Mouse (Mus musculus) left cerebral cortex, postnatal 10 days (tissue): Measurements from ENCODE around the gene Zfp652. TPM values are rescaled to one million over a fixed set of nuclear protein-coding genes. Genes with fewer than 3 reads are reported as not detected.
A peak's percentile ranks its signal among the peaks of the same experiment; 100 is the strongest.

Experiments used
- DNase-seq, 2 experiments: peaks; one replicate each; pipeline ENCODE4 v3.0.0; 2021 to 2022; ENCODE audit warnings: low spot score in 2 of 2, mixed read lengths in 1 of 2; ENCODE audit errors: extremely low spot score in 1 of 2
- intact Hi-C: fragments of 180-260 bp; cut with DNase I; formaldehyde crosslinking; loops from one replicate; pipeline ENCODE4 v1.15.1; 2025
- total RNA-seq, 2 experiments: library from RNA; stranded (reverse); gene quantifications; 2 replicates each; pipeline ENCODE4 v1.2.3; 2021

Gene Zfp652
- total RNA-seq, 2 experiments from 2014 or later: 39.9 to 40.8 TPM

DNA sequence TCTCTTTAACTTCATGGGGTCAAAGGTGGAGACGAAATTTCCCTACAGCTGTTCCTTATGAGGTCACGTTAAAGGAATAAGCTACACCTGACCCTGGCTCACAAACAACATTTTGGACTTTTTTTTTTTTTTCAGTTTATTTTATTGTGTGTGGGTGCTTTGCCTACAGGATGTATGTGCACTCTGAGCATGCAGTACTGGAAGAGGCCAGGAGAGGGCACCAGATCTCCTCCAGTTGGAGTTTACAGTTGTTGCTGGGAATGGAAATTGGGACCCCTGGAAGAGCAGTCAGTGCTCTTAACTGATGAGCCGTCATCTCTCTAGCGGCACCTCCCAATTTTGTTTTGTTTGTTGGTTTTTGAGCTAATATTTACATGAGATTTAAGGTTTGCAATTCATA, 73.2 kb downstream of the Zfp652 start:
- DNase-seq: no peak
- intact Hi-C loops: no loop called here

DNA sequence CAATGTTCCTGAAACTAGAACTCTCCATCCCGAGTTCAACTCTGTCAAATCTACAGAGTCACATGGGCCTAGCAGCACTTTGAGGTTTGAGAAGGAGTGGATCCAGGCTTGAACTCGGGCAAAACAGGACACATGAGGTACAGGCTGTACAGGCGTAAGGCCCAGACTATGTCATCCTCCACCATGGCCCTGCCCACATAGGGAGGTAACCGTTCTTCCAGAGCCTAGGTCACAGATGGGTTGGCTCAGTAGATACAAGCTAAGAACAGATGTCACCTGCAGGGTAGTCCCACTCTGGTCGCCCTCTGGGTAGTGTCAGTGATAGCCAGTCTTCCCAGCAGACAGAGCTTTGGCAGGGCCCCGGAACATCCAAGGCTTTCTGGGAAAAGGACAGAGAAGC, 74.0 kb downstream of the Zfp652 start:
- DNase-seq: no peak
- intact Hi-C loops: no loop called here

DNA sequence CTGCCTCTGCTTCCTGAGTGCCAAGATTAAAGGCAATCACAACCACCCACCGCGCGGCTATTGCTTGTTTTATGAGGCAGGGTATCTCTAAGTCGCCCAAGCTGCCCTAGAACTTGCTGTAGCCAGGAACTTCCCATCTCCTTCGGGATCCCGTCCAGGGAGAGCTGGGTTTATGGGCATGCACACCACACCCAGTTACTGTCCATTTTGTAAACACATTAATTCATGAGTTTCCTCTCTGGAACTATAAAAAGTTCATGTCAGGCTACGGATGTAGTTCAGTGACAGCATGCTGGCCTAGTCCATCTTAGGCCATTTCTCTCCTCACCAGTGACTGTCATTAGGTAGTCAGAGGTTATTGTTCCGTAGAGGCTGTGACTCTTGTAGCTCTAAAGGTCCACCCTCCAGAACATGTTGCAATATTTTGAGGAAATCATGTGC, 77.0 kb downstream of the Zfp652 start:
- intact Hi-C loops: no loop called here

DNA sequence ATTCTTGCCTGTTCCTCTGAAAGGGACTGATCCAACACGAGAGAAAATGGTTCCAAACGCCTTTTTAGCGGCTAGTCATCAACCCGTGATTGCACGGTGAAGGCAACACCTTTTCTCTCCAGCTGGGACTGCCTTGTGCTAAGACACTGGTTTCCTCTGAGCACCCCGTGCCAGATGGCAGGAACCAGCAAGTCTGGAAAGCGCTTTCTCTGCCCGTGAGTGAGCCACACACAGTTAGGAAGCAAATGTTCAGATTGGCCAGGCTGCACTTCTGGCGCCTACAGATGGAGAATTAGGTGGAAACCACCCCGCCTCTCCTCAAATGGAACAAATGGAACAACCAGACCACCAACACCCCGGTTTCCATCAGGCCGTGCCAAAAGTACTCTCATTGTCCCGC, 79.3 kb downstream of the Zfp652 start:
- intact Hi-C loops: no loop called here
- peak in 1 of 2 experiments; percentile 46 for DNase-seq

More for the DNA sequence above, 77.0 kb downstream of the Zfp652 start:
- no peak for DNase-seq

DNA sequence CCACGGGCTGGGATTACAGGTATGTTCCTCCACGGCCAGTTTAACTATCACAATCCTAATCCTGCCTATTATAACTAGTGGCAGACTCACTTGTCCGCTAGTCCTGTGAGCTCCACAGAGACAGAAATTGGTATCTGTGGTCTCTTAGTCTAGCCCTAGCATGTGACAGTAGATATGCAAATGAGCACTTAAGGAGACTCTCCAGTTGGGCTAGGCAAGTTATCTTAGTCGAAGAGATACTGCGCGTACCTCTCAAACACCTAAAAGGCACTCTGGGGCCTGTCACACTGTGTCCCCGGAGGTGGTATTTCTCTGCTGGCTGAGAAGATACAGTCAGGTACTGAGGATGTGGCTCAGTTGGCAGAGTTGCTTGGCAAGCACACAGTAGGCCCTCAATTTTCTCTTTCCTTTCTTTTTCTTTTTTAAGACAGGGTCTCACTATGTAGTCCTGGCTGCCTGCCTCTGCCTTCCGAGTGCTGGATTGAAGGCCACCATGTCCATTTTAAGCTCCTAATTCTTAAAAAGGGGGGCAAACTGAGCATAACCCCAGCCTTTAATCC, 80.6 kb downstream of the Zfp652 start:
- DNase-seq: no peak
- intact Hi-C loops: no loop called here

DNA sequence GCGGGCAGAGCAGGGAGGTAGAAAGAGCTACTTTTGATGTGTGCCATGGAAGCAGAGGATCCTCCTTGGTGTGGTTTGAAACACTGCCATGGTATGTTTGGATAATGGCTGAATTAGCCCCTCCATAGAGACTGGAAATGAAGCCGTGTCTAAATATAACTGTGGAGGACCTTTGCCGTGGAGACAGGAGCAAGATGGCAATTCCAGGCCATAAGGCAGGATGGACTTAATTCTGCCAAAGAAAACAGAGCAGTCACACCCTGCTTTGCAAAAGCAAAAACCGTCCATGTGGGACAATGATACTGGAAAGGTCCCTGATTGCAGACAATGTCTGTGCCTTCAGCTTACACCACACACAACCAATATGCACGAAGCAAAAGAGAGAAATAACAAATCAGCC, 81.7 kb downstream of the Zfp652 start:
- intact Hi-C loops: no loop called here
- no peak for DNase-seq

DNA sequence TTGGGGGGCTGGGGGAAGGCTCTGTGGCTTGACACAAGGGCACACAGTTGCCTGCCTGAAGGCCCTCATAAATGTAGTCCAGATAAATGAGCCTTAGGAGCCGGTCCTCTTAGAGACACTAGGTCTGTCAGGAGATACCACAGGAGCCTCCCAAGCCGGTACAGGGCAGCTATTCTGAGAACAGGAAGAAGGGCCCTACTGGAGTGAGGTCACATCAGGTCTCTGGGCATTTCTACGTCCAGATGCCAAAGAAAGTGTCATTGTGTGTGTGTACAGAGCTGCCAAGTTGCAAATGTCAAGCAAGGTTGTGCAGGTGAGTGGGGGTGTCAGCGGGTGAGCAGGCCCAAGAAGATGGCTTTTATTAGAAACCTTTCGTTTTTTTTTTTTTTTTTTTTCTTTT, 83.1 kb downstream of the Zfp652 start:
- intact Hi-C loops: no loop called here
- DNase-seq: no peak

DNA sequence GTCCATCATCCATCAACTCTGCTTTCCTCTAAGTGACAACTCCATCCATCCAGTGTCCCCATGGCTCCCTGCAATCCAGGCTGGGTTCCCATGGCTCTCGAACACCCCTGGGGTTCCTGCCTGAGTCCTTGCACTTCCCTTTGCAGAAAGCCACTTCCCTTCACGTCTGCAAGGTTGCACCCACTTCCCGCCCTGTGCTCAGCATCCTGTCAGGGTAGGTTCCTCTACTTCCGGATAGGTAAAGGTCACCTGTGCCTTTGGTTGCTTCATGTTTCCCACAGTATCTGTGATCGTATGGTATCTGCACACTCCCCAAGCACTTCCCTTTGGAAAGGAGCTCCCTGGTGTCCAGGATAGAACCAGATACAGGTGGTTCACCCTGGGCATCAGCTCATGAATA, 92.5 kb downstream of the Zfp652 start:
- intact Hi-C loops: no loop called here
- DNase-seq: no peak

DNA sequence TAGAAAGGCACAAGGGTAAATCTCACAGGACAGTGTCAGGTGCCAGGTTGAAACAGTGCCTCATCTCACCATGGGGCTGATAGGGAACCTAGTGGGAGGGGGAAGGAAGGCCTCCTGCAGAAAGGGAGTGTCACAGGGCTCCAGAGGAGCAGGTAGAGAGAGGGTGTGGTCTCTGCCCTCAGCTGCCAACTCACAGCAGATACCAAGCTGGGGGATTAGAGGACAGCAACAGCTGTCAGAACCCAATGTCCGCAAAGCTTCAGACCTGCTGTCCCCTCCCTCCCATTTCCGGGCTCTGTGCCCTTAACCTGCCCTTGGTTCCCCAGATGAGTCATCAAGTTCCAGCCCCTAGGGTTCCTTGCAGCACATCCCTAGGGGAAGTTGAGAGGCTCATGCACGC, 93.1 kb downstream of the Zfp652 start:
- no peak for DNase-seq
- intact Hi-C loops: no loop called here

DNA sequence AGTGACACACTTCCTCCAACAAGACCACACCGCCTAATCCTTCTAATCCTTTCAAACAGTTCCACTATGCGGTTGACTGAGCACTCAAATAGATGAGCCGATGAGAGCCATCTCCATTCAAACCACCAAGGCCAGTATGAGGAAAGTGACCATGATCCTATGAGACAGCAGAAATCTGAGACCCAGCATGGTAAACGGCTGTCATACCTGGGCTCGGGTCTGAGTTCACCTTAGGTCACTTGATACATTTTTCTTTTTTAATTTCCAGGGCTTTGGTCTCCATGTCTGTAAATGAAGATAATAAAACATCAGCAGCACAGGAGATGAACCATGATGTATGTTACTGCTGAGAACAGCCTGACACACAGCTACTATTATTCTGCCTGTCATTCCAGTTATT, 95.4 kb downstream of the Zfp652 start:
- intact Hi-C loops: no loop called here
- DNase-seq: no peak

DNA sequence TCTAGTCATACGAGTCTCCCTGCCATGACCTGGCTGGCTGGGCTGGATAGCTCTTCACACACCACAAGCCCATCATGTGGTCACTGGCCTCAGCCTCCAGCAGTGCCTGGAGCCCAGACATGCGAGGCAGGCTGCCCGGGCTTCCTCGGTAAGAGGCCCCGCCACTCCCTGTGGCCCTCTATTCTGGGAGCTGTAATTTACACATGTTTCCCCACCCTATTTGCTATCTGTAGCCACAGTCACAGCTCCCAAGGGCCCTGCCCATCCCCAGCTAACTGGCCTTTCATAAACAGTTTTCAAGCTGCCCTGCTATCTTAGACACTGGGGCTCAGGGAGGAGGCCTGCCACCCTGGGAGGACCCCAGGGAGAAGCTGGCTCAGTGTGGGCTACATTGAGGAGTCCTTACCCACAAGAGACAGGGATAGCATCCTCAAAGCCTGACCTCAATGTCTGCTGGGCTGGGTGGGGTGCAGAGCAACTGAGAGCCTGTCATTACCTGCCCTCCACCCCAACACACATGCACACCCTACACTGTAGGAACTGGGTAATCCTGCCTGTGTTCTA, 96.1 kb downstream of the Zfp652 start:
- intact Hi-C loops: no loop called here
- no peak for DNase-seq

DNA sequence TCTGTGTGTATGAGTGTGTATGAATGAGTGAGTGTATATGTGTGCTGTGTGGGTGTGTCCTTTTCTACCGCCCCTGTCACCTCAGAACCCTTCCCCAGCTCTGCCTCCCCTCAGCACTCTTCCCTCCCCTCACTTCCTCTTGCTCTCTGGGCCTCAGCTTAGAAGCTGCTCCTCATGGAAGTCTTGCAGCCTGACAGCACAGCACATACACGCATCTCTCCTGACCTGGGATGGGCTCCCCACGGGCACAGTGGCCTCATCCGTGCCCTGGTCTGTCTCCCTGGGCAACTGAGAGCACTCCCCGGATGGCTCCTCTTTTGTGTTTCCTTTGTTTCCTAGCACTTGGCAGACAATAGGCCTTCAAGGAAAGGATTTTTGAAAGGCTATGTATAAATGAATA, 97.1 kb downstream of the Zfp652 start:
- no peak for DNase-seq
- intact Hi-C loops: no loop called here

DNA sequence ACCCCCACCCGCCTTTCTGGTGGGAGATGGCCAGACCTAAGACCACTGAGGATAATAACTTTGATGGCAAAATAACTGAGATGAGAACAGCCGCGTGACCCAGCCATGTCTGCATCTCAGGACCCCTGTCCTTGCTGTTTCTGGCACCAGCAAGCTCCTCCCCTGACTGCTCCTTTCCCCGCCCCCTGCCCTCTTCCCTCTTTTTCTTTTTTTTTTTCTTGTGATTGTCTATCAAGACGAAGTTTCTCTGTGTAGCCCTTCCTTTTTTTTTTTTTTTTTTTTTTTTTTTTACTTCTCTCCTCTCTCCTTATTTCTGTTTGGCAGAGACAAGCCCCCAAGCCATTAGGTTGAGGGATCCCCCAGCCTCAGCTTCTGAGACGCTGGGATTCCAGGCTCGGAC, 98.4 kb downstream of the Zfp652 start:
- DNase-seq: no peak

DNA sequence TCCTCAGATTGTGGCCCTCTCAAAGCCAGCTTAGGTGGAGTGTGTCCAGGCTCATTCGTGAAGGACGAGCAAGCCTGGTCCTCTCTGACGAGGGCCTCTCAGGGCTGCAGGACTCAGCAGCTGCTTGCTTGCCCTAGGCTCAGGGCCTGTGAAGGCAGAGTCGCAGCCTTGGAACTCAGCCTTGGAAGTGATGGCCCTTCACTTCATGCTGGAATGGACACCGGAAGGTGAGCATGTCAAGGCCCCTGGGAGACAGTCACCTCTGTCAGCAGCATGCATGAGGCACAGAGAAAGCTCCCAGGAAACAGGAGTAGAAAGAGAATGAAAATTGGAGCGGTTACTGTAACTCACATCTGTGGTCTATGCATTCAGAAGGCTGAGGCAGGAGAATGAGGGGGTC, 99.3 kb downstream of the Zfp652 start:
- intact Hi-C loops: no loop called here
- no peak for DNase-seq

More for the DNA sequence above, 98.4 kb downstream of the Zfp652 start:
- intact Hi-C loops: no loop called here

DNA sequence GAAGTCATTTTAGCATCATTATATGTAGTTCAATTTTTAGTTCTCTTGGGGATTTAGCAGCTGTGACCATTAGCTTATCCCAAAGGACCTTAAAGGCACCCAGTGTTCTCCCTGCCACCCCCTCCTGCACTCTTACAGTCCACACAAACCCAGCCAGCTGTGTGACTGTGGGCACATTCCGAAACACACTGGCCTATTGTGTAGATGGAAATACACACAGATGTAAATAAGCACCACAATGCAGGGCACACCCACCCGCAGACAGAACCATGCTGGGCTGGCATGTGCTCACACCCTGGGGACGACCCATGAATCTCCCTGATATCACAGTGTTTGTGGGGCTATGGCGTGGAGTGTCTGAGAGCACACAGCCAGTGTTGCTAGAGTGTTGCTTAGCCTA, 99.8 kb downstream of the Zfp652 start:
- DNase-seq: no peak
- intact Hi-C loops: no loop called here

DNA sequence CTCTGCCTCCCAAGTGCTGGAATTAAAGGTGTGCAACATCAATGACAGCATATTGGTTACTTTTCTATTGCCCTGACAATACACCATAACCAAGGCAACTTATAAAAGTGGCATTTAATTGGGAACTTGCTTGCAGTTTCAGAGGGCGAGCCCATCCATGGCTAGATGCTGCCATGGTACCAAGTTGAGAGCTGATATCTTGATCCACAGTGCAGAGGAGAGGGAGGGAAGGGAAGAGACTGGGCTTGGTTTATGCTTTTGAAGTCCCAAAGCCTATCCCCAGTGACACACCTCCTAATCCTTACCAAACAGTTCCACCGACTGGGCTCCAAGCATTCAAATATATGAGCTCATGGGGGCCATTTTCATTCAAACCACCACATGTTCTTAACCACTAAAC, 101.6 kb downstream of the Zfp652 start:
- intact Hi-C loops: no loop called here

DNA sequence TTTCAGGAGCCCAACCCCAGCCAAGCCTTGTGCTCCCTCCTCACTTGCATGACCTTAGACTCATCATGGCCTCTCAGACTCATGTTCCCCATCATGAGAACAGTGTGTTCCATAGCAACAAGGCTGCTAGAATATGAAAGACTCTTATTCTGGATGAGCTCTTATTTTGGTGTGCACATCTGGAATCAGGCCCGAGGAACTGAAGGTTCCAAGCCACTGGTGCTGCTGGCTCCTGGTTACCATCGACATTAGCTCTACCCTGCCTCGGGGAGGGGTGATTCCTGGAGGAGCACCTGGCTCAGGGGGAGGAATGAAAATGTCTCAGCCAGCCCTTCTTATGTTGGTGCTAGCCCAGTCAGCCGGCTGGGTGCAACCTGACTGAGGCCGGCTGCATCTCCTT, 102.4 kb downstream of the Zfp652 start:
- no peak for DNase-seq
- intact Hi-C loops: no loop called here

More for the DNA sequence above, 101.6 kb downstream of the Zfp652 start:
- no peak for DNase-seq

DNA sequence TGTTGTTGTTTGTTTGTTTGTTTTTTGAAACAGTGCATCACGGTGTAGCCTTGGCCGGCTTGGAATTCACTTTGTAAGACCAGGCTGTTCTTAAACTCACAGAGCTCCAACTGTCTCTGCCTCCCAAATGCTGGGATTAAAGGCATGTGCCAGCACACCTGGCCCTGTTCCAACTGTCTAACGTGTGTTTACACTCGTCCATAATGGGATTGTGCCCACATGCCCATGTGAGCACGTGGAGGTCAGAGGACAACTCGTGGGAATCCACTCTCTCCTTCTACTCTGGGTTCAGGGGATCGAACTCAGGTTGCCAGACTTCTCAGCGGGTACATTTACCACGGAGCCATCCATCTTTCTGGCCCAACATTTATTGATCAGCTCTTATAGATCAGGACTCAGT, 102.9 kb downstream of the Zfp652 start:
- DNase-seq: no peak
- intact Hi-C loops: no loop called here

DNA sequence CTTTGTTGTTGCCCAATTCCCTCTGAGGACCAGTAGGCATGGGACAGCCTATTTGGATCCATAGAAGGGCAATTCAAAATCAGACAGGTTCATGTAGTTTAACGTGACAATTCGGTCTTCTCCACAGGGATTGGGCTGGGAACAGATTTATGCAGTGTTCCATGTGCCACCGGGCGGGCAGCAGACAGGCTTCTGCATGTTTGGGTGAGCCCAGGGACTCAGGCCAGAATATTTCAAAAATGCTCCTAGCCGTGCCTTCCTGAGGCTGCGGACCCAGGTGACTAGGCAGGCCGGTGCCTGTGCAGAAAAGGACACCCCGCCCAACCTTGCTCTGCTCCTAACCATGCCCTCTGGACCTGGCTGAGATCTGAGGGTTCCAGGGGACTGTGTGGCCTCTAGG, 106.7 kb downstream of the Zfp652 start:
- DNase-seq: no peak
- intact Hi-C loops: no loop called here

DNA sequence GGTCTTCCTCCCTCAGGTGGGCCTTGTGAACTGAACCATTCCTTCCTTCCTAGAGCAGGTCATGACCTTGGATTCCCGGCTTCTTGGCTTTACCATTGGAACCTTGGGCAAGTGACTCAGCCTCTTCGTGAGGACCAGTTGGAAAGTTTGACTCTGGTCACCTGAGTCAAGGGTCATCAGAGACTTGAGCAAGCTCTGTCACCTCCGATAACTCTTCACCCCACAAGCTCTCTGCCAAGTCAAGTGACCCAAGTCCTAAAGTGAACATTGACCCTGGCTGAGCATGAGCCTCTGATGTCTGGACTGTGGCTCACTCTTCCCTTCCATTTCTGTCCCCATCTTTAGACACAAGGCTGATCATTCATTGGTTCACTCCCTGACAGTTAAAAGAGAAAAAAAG, 109.0 kb downstream of the Zfp652 start:
- DNase-seq: no peak
- intact Hi-C loops: no loop called here

DNA sequence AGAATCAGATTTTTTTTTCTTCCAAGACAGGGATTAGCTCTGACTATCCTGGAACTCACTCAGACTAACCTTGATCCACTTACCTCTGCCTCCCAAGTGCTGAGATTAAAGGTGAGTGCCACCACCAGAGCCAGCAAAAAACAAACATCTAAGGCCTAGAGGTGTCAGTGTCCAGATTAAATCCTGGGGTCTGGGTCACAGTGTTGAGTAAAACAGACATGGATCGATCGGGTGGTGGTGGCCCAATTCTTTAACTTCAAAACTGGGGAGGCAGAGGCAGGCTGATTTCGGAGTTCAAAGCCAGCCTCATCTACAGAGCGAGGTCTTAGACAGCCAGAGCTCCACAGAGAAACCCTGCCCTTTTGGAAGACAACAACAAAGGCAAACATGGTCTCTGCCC, 110.0 kb downstream of the Zfp652 start:
- no peak for DNase-seq
- intact Hi-C loops: no loop called here
